Mouse (Mus musculus): ENCODE data around the gene P2rx1. TPM values are rescaled to one million over a fixed set of nuclear protein-coding genes. Genes with fewer than 3 reads are reported as not detected.

Gene P2rx1
- under 1 TPM; 0.72 to 0.98 TPM for total RNA-seq (2021)

DNA sequence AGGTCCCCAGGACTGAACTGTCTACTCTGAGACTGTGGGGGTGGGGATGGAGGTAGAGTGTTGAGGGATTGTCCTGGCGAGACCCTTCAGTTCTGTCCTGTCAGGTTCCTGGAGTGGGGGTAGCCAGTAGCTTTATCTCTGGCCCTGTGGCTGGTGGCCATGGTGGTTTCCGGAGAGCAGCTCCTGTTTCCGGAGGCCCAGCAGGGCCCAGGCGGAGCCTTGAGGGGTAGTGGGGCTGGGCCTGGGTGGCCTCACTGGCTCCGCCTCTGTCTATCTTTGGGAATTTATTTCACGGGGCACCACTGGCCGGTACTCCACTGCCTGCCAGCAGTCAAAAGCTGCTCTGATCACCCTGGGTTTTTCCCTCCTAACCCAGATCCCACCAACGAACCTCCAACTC, at the start of gene P2rx1:
Gene P2rx1, plus strand, starts transcription at position 333 of the 400 bp plus-strand sequence.
- intact Hi-C loops (cut with DNase I) = no loop called here
- DNase-seq = no peak

DNA sequence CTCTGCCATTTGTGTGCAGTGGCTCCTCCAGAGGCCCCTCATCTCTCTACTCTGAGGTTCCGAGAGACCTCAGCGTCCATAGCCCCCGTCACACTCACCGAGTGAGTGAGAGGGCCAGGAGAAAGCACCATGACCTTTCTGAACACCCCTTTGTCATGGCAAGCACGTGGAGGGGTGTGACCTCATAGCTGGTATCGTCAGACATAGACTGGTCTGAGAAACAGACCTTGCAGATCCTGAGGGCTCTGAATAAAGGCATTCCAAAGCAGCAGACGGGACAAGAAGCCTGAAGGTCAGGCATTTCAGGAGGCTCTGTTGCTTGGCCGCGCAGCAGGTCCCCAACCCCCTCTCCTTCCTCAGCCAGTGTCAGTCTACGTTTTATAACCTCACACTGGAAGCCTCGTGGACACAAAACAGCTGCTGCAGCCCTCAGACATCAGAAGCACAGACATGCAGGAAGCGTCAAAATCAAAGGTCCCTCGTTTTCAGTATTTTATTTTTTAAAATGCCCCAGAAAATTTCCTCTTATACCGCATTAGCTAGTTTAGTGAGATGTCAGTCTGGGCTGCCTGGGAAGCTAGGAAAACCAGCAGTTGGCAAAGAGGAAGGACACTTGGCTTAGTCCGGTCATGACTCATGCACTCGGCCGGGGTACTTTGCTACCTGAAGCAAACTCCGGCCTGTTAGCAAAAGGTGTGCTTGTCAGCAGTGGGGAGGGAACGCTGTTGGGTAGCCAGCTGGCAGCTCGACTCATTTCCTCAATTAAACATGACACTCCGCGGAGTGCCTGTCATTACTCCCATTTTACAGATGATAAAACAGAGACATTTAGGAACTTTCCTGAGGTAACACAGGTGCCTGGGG, 47.5 kb upstream of the P2rx1 start:
- DNase-seq = peak; percentile 38 to 43

DNA sequence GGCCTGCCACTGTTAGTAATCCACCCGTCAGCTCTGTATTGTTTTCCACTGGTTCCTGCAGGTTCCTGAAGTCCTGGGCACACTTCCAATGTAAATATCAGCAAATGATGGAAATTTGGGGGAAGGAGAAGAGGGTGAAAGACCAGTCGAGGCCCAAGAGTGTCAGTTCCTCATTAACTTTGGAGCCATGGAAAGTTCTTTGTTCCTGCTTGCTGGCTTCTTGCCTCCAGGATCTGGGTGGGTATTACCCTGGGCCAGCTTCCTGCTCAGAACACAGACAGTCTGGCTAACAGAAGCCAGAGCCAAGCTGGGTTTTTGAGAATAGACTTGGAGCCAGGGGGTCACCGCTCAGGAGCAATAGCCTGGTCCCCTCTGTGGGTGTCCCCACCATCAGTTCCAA, 46.7 kb upstream of the P2rx1 start:
- intact Hi-C loops (cut with DNase I) = no loop called here
- DNase-seq = peak; percentile 64 to 66

More for the DNA sequence above, 47.5 kb upstream of the P2rx1 start:
- intact Hi-C loops (cut with DNase I) = no loop called here

DNA sequence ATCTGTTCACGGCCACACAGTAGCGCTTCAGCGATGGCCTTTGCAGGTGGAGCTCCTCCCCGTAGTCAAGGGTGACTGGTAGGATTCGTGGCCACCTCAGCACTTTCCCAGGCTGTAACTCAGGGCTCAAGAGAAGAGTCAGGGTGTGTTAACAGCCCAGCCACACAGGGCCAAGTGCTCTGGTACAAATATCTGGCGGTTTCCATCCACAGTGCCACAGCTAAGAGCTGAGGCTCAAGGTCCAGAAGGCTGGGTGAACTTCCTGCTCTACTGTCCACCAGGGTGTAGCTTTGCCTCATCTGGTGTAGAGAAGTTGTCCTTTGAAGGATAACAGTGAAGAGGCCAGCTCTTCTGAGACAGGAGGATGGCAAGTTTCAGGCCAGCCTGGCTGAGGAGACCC, 46.2 kb upstream of the P2rx1 start:
- DNase-seq = no peak
- intact Hi-C loops (cut with DNase I) = no loop called here

DNA sequence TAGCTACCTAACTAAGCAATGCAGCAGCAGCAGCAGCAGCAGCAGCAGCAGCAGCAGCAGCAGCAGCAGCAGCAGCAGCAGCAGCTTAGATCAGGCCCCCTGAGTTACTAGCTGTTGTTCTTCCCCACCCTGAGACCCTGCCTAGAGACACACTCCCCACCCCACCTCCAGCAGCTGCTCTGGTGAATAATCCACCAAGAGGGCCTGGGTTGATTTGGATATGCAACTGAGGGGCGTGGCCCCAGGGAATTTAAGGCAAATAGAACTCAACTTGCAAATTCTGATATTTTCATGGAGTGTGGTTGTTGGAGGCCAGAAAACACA, 45.8 kb upstream of the P2rx1 start:
- no peak for DNase-seq

DNA sequence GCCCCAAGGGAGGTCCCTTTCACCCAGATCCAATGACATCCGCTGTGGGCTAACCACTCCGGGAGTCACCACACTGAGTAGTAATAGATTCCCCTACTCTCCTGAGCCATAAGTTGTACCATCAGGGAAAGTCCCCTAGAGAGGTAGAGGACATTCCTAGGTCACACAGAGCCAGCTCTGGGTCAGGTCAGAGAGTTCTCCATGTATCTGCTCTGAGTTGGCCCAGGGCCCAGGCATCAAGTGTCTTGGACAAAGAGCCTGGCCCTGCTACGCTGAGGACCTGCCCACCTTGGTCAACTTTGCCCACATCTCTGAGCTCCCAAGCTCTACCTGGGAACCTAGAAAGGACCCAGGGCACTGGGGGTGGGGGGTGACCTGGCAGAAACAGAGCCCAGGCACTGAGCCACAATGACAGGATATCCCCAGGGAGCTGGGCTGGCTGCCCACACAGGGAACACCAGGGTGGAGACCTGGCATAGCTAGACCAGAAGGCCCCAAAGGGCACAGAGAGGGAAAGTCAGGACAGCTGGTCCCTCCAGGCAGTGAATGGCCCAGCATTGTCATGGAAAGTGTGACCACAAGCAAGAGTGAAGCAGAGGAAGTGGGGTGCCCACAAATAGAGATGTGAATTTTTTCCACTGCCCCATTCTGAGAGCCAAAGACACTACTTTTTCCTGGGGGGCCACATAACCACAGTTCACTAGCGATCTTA, 45.3 kb upstream of the P2rx1 start:
- intact Hi-C loops (cut with DNase I) = no loop called here
- DNase-seq = peak; percentile 78 to 81

More for the DNA sequence above, 45.8 kb upstream of the P2rx1 start:
- intact Hi-C loops (cut with DNase I) = no loop called here

DNA sequence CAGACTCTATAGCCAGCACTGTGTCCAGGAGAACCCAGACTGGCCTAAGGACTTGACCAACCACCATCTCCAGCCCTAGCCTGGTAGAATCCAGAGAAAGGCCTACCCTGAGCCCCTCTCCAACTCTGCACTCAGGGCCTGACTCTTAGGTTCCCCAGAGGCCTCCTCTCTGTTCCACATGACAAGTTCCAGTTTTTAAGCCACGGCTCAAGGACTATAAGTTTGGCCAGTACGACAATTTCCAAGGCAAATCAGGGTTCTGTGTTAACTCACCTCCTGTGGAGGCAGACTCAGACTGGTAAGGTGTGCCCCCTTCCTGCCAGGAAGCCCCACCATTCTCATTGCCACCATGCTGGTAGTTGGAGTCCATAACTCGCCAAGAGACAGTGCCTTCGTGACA, 44.7 kb upstream of the P2rx1 start:
- intact Hi-C loops (cut with DNase I) = no loop called here

DNA sequence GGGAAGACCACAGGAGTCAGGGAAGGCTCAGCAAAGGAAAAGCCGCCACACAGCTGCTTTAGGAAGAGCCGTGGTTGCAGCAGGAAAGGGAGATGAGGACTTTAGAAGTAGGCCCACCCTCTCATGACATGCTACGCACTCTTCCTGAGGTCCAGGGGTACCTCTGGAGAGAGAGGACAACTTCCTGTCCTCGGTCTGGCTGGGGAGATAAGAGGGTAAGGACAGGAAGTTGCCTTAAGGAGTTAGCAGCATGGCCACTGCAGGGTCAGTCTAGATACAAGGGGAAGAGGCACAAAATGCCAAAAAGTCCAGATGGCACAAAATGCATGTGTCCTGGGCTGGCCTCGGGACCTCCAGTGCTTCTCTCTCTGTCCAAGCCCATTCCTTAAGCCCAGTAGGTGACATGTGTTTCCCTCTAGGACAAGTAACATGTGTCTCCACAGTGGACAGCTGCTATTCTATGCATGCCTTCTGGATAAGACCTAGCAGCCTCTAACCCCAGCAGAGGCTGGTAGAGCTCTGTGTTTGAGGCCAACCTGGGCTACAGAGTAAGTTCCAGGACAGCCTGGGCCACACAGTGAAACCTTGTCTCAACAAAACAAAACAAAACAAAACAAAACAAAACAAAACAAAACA, 43.4 kb upstream of the P2rx1 start:
- intact Hi-C loops (cut with DNase I) = no loop called here
- DNase-seq = peak; percentile 35 to 53

More for the DNA sequence above, 44.7 kb upstream of the P2rx1 start:
- DNase-seq = no peak

DNA sequence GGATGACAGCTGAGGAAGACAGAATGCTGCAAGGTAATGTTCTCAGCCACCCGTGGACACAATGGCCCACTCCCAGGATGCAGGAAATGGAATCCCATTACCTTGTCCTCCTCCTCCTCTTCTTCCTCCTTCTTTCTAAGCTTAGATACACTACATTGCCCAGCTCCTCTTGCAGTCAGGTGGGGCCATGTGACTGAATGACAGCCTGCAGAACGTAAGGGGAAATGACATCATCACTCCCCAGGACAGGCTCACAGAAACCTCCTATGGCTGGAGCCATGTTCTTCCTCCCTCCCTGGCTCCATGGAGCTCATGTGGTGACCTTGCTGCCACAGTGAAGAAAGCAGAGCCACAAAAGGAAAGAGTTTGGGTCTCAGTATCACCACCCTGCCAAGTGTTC, 41.6 kb upstream of the P2rx1 start:
- intact Hi-C loops (cut with DNase I) = no loop called here
- DNase-seq = no peak

DNA sequence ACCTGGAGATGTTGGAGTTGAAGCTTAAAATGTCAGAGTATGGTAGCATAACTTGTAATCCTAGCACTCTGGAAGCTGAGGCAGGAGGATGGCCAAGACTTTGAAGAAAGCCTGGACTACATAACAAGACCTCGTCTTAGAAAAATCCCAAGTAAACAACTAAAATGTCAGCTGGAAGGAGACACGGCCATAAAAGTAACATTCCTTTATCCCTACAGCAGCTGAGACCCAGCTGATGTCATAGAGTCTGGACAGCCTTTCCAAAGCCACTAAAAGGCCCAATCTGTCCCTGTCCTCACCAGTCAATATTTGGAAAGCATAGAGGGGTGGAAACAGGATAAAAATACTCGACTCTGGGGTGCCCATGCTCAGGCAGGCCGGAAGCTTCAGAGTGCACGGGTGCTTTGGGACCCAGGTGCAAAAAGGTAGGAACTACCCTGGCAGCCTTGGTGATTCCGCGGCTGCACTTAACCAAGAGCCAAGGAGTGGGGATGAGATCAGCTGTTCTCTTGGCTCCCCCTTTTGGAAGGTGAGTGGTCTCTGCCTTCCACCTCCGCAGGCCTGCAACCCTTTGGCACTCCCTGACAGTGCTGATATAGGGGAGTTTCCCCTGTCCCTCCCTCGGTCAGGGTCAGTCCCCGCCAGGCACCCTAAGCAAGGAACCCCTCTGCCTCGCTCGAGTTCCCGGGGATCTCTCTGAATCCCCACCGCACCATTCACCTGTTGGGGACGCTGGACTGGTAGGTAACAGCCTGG, 38.8 kb upstream of the P2rx1 start:
- no peak for DNase-seq
- intact Hi-C loops (cut with DNase I) = loop anchor here (2.0 kb wide), 1 partner anchor 33 kb away; no protein-coding TSS in a partner anchor

DNA sequence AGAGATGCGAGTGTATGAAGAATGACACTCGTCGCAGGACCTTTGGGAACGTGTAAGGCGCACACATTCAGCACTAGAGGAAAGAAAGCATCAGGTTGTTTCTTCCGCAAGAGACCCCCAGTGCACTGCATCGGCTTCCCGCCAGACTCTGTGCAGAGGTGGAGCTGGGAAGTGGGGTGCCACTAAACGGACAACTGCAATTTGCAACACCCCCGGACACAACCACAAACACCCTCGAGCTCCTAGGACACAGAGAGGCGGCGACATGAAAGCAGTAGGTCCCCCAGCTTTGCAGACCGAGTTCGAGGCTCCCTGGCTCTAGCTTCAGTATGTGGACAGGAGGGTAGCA, 38.2 kb upstream of the P2rx1 start:
- DNase-seq = no peak
- intact Hi-C loops (cut with DNase I) = loop anchor here (2.0 kb wide), 1 partner anchor 34 kb away; no protein-coding TSS in a partner anchor

DNA sequence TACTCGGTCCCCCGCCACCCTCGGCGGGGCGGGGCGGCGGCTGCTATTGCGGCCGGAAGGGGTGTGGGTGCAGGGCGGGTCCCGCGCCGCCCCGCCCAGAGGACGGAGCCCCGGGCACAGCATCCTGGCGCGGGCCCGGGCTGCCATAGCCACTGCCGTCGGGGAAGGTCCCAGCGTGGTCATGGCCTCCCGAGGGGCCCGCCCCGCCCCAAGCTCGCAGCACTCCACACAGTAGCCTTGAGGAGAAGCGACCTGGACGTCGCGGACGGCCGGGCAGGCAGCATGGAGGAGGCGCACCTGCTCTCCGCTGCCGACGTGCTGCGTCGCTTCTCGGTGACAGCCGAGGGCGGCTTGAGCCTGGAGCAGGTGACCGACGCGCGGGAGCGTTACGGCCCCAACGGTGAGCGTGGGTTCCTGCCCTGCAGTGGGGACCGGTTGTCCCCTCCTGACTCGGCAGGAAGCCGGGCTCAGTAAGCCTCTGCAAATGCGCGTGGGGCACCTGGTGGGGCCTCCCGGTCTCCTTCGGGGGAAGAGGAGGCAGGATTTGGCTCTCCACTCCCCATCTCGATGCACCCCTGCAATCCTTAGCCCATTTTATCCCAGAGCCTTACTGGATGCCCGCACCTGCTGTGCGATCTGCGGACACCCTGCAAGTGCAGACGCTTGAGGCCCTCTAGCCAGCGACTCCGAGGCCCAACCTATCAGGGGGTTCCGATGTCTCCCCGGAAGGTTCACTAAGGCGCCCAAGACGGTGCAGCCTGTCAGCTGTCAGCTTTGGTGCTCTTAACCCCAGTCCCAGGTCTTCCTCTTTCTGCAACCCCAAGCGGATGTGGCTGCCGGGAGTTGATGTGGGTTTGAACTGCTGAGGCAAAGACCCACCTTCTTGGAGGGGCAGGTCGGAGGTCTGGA, 37.6 kb upstream of the P2rx1 start, which contains the start of gene Atp2a3:
Gene Atp2a3, plus strand, starts transcription at position 98 of the 909 bp plus-strand sequence.
- peak; percentile 35 to 46 for DNase-seq
- intact Hi-C loops (cut with DNase I) = loop anchor here (2.0 kb wide), 1 partner anchor 35 kb away; no protein-coding TSS in a partner anchor

DNA sequence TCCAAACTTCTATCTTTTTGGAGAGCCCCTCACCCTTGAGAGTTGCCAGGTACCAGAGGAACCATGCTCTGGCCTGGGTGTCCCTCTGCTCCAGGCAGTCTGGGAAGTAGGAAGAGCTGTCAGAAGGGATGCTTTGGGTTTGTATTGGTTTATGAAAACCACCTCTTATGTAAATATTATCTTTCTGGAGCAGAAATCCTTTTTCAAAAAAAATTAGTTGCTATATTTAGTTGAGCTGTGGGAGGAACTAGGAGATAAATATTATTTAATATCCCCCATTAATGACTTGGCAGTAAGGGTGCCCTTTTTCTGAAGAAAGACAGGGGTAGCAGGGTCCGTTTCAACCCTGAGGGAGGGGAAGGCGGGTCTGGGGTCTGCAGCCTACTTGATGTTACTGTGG, 36.5 kb upstream of the P2rx1 start:
- intact Hi-C loops (cut with DNase I) = no loop called here
- no peak for DNase-seq

DNA sequence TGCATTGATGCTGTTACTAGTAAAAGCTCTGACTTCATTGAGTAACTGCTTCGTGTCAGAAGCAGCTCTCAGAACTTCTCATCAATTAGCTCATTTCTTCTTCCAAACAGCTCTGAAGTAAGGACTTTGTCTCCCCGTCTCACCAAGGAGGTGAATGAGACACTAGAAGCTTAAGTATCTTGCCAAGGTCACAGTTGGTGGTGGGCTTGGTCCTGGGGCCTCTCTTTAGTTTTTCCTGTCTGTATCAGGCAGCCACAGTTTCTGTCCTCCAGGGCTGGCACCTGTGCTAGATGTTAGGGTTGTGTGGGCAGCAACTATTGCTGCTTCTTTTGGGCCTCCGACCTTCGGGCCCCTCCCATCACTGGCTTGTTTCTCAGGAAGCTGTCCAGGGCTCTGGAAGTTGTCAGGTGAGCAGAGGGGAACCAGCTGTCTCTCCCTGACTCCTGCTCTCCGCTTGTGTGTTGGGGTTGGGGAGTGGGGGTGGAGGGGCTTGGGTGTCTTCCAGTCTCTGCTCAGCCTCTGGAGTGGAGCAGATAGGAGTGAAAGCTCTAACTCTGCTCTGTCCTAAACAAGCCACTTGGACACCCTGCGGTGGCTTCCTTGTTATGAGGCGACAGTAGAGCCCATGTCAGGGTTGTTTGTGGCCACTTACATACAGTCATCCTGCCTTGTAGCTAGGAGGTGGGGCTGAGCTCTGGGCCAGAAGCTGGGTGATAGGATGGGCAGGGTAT, 35.7 kb upstream of the P2rx1 start:
- peak in 1 of 2 experiments; percentile 39 for DNase-seq

DNA sequence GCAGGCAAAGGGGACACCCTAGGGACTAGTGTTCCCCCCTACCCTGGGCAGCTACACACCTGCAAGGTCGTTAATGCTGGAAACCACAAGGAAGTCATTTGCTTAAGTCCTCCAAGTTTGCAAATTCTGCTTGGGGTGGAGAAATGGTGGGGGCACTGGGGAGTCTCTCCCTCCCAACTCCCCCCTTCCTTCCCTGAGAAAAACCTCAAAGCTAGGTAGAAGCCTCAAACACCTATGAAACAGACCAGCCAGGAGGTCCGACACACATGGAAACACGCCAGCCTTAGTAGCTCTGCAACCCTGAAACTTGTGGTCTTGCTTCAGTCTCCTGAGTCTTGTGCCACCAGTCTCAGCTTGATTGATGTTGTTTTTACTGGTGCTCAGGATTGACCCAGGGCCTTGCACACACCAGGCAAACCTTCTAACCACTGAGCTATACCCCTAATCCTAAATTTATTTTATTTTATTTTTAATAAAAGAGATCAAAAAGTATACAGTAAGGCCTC, 35.1 kb upstream of the P2rx1 start:
- intact Hi-C loops (cut with DNase I) = no loop called here
- DNase-seq = no peak

More for the DNA sequence above, 35.7 kb upstream of the P2rx1 start:
- intact Hi-C loops (cut with DNase I) = no loop called here

DNA sequence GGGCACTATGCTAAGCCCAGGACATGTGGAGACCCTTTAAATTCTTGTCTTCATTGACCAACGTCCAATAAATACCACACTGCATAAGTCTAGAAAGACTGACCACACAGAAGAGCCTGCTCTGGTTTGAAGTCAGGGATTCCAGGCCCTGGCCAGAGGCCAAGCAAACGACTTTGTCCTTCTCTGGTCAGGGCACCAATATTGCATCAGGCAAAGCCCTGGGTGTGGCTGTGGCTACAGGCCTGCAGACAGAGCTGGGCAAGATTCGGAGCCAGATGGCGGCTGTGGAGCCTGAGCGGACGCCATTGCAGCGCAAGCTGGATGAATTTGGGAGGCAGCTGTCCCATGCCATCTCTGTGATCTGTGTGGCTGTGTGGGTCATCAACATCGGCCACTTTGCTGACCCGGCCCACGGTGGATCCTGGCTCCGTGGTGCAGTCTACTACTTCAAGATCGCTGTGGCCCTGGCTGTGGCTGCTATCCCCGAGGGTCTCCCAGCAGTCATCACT, 23.9 kb upstream of the P2rx1 start:
- no peak for DNase-seq
- intact Hi-C loops (cut with DNase I) = no loop called here

DNA sequence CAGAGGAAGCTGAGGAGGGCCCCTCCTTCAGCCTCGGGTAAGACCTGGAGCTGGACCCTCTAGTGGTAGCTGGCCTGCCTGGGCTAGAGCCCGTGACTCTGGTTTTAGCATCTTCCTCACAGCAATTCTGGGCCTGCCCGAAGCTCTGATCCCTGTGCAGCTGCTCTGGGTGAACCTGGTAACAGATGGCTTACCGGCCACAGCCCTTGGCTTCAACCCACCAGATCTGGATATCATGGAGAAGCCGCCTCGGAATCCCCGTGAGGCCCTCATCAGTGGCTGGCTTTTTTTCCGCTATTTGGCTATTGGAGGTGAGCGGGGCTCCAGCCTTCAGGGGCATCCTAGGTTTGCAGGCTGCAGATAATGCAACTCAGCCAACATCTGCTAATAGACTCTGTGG, 16.4 kb upstream of the P2rx1 start:
- intact Hi-C loops (cut with DNase I) = loop anchor here (5.0 kb wide), 1 partner anchor 55 kb away; no protein-coding TSS in a partner anchor
- DNase-seq = no peak

DNA sequence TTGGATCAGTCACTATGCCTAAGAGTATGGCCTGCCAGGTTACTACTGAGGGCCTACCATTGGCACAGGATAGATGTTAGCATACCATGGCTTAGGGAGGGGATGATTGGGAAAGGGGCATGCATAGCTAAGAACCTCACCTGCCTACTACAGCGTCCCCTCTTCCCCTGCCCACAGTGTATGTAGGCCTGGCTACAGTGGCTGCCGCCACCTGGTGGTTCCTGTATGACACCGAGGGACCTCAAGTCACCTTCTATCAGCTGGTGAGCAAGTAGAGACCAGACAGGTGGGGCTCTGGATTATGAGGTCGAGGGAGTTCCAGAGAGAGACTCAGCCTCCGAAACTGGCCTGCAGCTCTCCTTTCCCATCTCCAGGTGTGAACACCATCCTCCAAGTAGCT, 15.6 kb upstream of the P2rx1 start:
- DNase-seq = no peak
- intact Hi-C loops (cut with DNase I) = loop anchor here (5.0 kb wide), 1 partner anchor 56 kb away; no protein-coding TSS in a partner anchor

All from heart, postnatal 10 days (tissue).